ENCODE assay signal across 28 mouse cellular contexts in the genomic region with DNA sequence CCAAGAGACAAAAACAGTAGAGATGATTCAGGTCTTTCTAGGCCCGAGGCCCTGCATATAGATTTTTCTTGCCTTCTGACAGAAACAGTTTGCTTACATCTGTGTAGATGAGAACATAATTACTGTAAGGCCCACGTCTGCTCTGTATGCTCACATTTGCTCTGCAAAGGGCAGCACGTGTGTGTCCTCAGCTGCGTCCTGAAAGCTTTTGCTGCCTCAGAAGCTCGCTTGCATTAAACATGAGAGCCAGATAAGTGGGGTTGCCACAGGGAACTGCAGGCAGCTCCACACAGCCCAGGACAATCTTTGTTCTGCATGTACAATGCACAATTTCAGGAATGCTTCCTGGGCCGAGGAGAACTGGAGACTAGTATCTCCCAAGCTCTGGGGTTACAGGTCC. TPM values are rescaled to one million over a fixed set of nuclear protein-coding genes. Genes with fewer than 3 reads are reported as not detected.
DNase-seq lines count a peak whose midpoint lies in the region; ATAC-seq and TF ChIP-seq lines count a peak whose summit lies in the region.
"Had no signal": no experiment of that assay in that cellular context is flagged by ENCODE, and none has a peak within 500 bp of the region (broad histone marks: within the 10 kb centered on the region; RNA-seq: fewer than 3 reads in every experiment).

No protein-coding gene starts in this region.

- no peaks in the 10 kb centered on the region for H3K9me3 ChIP-seq in hindbrain, embryonic 12.5 days (replicated peaks)
- no peaks in the 10 kb centered on the region for H3K9me3 ChIP-seq in hindbrain, postnatal 0 days (ENCODE audit: low read length)
- H3K9me3 ChIP-seq in midbrain, embryonic 12.5 days = no peaks in the 10 kb centered on the region
- H3K9me3 ChIP-seq in midbrain, embryonic 11.5 days (ENCODE audit: control insufficient read depth, low read length) = no peaks in the 10 kb centered on the region
- H3K9me3 ChIP-seq in midbrain, embryonic 14.5 days (ENCODE audit: control insufficient read depth, low read length) = no peaks in the 10 kb centered on the region
- H3K9me3 ChIP-seq: embryonic facial prominence, embryonic 13.5 days; forebrain, embryonic 13.5 days; hindbrain, embryonic 15.5 days; neural tube, embryonic 12.5 days; stomach, embryonic 15.5 days had no signal

- no peak overlapping the region for H3K4me3 ChIP-seq in hindbrain, embryonic 12.5 days
- no peak overlapping the region for H3K4me3 ChIP-seq in hindbrain, postnatal 0 days (ENCODE audit: low read length)
- no peak overlapping the region for H3K4me3 ChIP-seq in midbrain, embryonic 12.5 days
- H3K4me3 ChIP-seq in midbrain, embryonic 11.5 days (ENCODE audit: low read depth, low read length) = no peak overlapping the region
- H3K4me3 ChIP-seq in midbrain, embryonic 14.5 days (replicated peaks; ENCODE audit: low read depth, low read length) = no peak overlapping the region
- H3K4me3 ChIP-seq: embryonic facial prominence, embryonic 13.5 days; erythroblast, embryonic 14.5 days; forebrain, embryonic 13.5 days; hindbrain, embryonic 15.5 days; layer of hippocampus, adult 2 months; neural tube, embryonic 12.5 days; stomach, embryonic 15.5 days had no signal

- no peak for TF ChIP-seq CTCF in hindbrain, postnatal 0 days (IDR thresholded peaks at IDR 0.05; ENCODE audit: low read depth)

- no peaks in the 10 kb centered on the region for H3K27me3 ChIP-seq in hindbrain, embryonic 12.5 days
- no peaks in the 10 kb centered on the region for H3K27me3 ChIP-seq in hindbrain, postnatal 0 days (ENCODE audit: insufficient read depth, low read length)
- H3K27me3 ChIP-seq in midbrain, embryonic 12.5 days = no peaks in the 10 kb centered on the region
- H3K27me3 ChIP-seq in midbrain, embryonic 11.5 days (ENCODE audit: control insufficient read depth, insufficient read depth, low read length) = no peaks in the 10 kb centered on the region
- H3K27me3 ChIP-seq in midbrain, embryonic 14.5 days (ENCODE audit: control insufficient read depth, insufficient read depth, low read length) = no peaks in the 10 kb centered on the region
- H3K27me3 ChIP-seq: embryonic facial prominence, embryonic 13.5 days; forebrain, embryonic 13.5 days; hindbrain, embryonic 15.5 days; neural tube, embryonic 12.5 days; stomach, embryonic 15.5 days had no signal

- WGBS in hindbrain, embryonic 12.5 days = 60% methylated on average over 6 of the region's 6 CpGs
- WGBS in hindbrain, postnatal 0 days = 47% methylated on average over 6 of the region's 6 CpGs
- 55% methylated on average over 6 of the region's 6 CpGs for WGBS in midbrain, embryonic 12.5 days
- whole genome bisulfite sequencing in midbrain, embryonic 11.5 days = 67% methylated on average over 6 of the region's 6 CpGs
- WGBS in midbrain, embryonic 14.5 days = 40% methylated on average over 6 of the region's 6 CpGs

- H3K9ac ChIP-seq in hindbrain, embryonic 12.5 days = no peak overlapping the region
- H3K9ac ChIP-seq in hindbrain, postnatal 0 days (replicated peaks; ENCODE audit: low read length) = no peak overlapping the region
- H3K9ac ChIP-seq in midbrain, embryonic 12.5 days (replicated peaks) = no peak overlapping the region
- no peak overlapping the region for H3K9ac ChIP-seq in midbrain, embryonic 11.5 days (ENCODE audit: low read length)
- no peak overlapping the region for H3K9ac ChIP-seq in midbrain, embryonic 14.5 days (replicated peaks; ENCODE audit: low read length)
- H3K9ac ChIP-seq: embryonic facial prominence, embryonic 13.5 days; forebrain, embryonic 13.5 days; hindbrain, embryonic 15.5 days; liver, embryonic 14.5 days; lung, embryonic 14.5 days; neural tube, embryonic 12.5 days; stomach, embryonic 15.5 days had no signal

- H3K4me2 ChIP-seq in hindbrain, embryonic 12.5 days (replicated peaks) = no peak overlapping the region
- H3K4me2 ChIP-seq in hindbrain, postnatal 0 days (ENCODE audit: low read depth, low read length) = no peak overlapping the region
- H3K4me2 ChIP-seq in midbrain, embryonic 12.5 days (replicated peaks) = no peak overlapping the region
- no peak overlapping the region for H3K4me2 ChIP-seq in midbrain, embryonic 11.5 days
- H3K4me2 ChIP-seq in midbrain, embryonic 14.5 days (ENCODE audit: low read length) = no peak overlapping the region
- H3K4me2 ChIP-seq: embryonic facial prominence, embryonic 13.5 days; forebrain, embryonic 13.5 days; heart, embryonic 11.5 days; hindbrain, embryonic 15.5 days; lung, embryonic 14.5 days; neural tube, embryonic 12.5 days; stomach, embryonic 15.5 days had no signal

- peak overlapping the region; percentile 40 for H3K27ac ChIP-seq in hindbrain, embryonic 12.5 days
- no peak overlapping the region; the same call in 1 of the 2 replicates for H3K27ac ChIP-seq in hindbrain, postnatal 0 days
- H3K27ac ChIP-seq in midbrain, embryonic 12.5 days (replicated peaks) = peak overlapping the region; percentile 52; the same call in 1 of the 2 replicates
- H3K27ac ChIP-seq in midbrain, embryonic 11.5 days (ENCODE audit: low read depth, low read length) = no peak overlapping the region
- peak overlapping the region; percentile 58 for H3K27ac ChIP-seq in midbrain, embryonic 14.5 days (replicated peaks; ENCODE audit: low read depth, low read length)
- H3K27ac ChIP-seq: embryonic facial prominence, embryonic 13.5 days; forebrain, embryonic 13.5 days; hindbrain, embryonic 15.5 days; layer of hippocampus, adult 2 months; liver, embryonic 14.5 days; neural tube, embryonic 12.5 days; stomach, embryonic 15.5 days had no signal

- no peak for ATAC-seq in hindbrain, embryonic 12.5 days (ENCODE audit: low FRiP score)
- no peak for ATAC-seq in hindbrain, postnatal 0 days
- peak; percentile 58; the same call in 1 of the 2 replicates for ATAC-seq in midbrain, embryonic 12.5 days (ENCODE audit: low FRiP score, low read depth)
- no peak for ATAC-seq in midbrain, embryonic 11.5 days (ENCODE audit: low FRiP score)
- ATAC-seq in midbrain, embryonic 14.5 days (ENCODE audit: low FRiP score, low TSS enrichment) = peak; percentile 58; the same call in 1 of the 2 replicates
- ATAC-seq: forebrain, embryonic 13.5 days had no signal

- H3K4me1 ChIP-seq in hindbrain, embryonic 12.5 days = peaks cover 6% of the 10 kb centered on the region; the same call in 1 of the 2 replicates
- no peaks in the 10 kb centered on the region for H3K4me1 ChIP-seq in hindbrain, postnatal 0 days (ENCODE audit: insufficient read depth, low read length)
- H3K4me1 ChIP-seq in midbrain, embryonic 12.5 days = peaks cover 2% of the 10 kb centered on the region; the same call in 1 of the 2 replicates
- H3K4me1 ChIP-seq in midbrain, embryonic 11.5 days (ENCODE audit: control insufficient read depth, insufficient read depth, low read length) = no peaks in the 10 kb centered on the region
- H3K4me1 ChIP-seq in midbrain, embryonic 14.5 days (ENCODE audit: control insufficient read depth, insufficient read depth, low read length) = peaks cover 14% of the 10 kb centered on the region; the same call in 1 of the 2 replicates
- H3K4me1 ChIP-seq: forebrain, embryonic 13.5 days had no signal

- no peak for DNase-seq in hindbrain, postnatal 0 days (ENCODE audit: low spot score)
- DNase-seq in midbrain, embryonic 11.5 days (ENCODE audit: low spot score, missing footprints) = no peak
- DNase-seq in midbrain, embryonic 14.5 days = peak; percentile 64
- no peak for DNase-seq in layer of hippocampus, postnatal 14 days (ENCODE audit: low spot score in 2 of 2)
- no peak for DNase-seq in cerebellum, adult 8-10 months
- DNase-seq: adrenal gland, adult 8-10 months; cerebellum, adult 2 months; cerebellum, postnatal 36 days; embryo, embryonic 11 days; gastrocnemius, postnatal 14 days; heart, adult 11 months; kidney, adult 18-20 months; kidney, postnatal 14 days; lung, embryonic 14.5 days; right cerebral cortex, adult 18-20 months; right cerebral cortex, postnatal 4 days; thymus, postnatal 25 days had no signal

- no peaks in the 10 kb centered on the region for H3K36me3 ChIP-seq in hindbrain, embryonic 12.5 days
- no peaks in the 10 kb centered on the region for H3K36me3 ChIP-seq in hindbrain, postnatal 0 days (ENCODE audit: insufficient read depth, low read length)
- no peaks in the 10 kb centered on the region for H3K36me3 ChIP-seq in midbrain, embryonic 12.5 days
- no peaks in the 10 kb centered on the region for H3K36me3 ChIP-seq in midbrain, embryonic 11.5 days (ENCODE audit: control insufficient read depth, insufficient read depth, low read length)
- no peaks in the 10 kb centered on the region for H3K36me3 ChIP-seq in midbrain, embryonic 14.5 days (ENCODE audit: control insufficient read depth, insufficient read depth, low read length)
- H3K36me3 ChIP-seq: embryonic facial prominence, embryonic 13.5 days; hindbrain, embryonic 15.5 days; neural tube, embryonic 12.5 days; stomach, embryonic 15.5 days had no signal

RNA-seq across cellular contexts. Expression of gene Fam160b1, which starts 41.9 kb away (rescaled TPM):
- polyA plus RNA-seq in hindbrain, embryonic 12.5 days (2016; fragmentation: Nextera tagmentation; extraction: Ambion mirVana) = 19.6 TPM in 2 replicates
- 18.2 and 19.7 TPM in 2 replicates for total RNA-seq in hindbrain, postnatal 0 days (2014; rRNA removed)
- 10.9 and 11.2 TPM in 2 replicates for polyA plus RNA-seq in hindbrain, postnatal 0 days (2015; fragmentation: Nextera tagmentation; extraction: Ambion mirVana)
- polyA plus RNA-seq in midbrain, embryonic 12.5 days (2016; fragmentation: Nextera tagmentation; extraction: Ambion mirVana) = 17.7 and 19.1 TPM in 2 replicates
- 14.1 and 16.5 TPM in 2 replicates for polyA plus RNA-seq in midbrain, embryonic 11.5 days (2014; fragmentation: Nextera tagmentation; extraction: Ambion mirVana)
- 16.2 and 18.6 TPM in 2 replicates for polyA plus RNA-seq in midbrain, embryonic 14.5 days (2014; fragmentation: Nextera tagmentation; extraction: Ambion mirVana)
- 10 to 100 TPM; 21.0 to 21.7 TPM for total RNA-seq in layer of hippocampus, postnatal 14 days (2021)

RNA-seq across cellular contexts. Expression of gene Trub1, which starts 50.3 kb away (rescaled TPM):
- polyA plus RNA-seq in hindbrain, embryonic 12.5 days (2016; fragmentation: Nextera tagmentation; extraction: Ambion mirVana) = 15.9 and 18.9 TPM in 2 replicates
- total RNA-seq in hindbrain, postnatal 0 days (2014; rRNA removed) = 12.7 TPM in 2 replicates
- 13.8 and 14.0 TPM in 2 replicates for polyA plus RNA-seq in hindbrain, postnatal 0 days (2015; fragmentation: Nextera tagmentation; extraction: Ambion mirVana)
- 14.4 and 21.3 TPM in 2 replicates for polyA plus RNA-seq in midbrain, embryonic 12.5 days (2016; fragmentation: Nextera tagmentation; extraction: Ambion mirVana)
- polyA plus RNA-seq in midbrain, embryonic 11.5 days (2014; fragmentation: Nextera tagmentation; extraction: Ambion mirVana) = 16.0 and 16.4 TPM in 2 replicates
- polyA plus RNA-seq in midbrain, embryonic 14.5 days (2014; fragmentation: Nextera tagmentation; extraction: Ambion mirVana) = 13.1 and 15.6 TPM in 2 replicates
- total RNA-seq in layer of hippocampus, postnatal 14 days (2021) = 10 to 100 TPM; 15.5 to 17.7 TPM

Comparison
In these comparisons a context has a peak if more than half of its experiments do, and no peak if none do; other contexts are left out.
1. ATAC-seq: peak in midbrain, embryonic 12.5 days (single experiment) and midbrain, embryonic 14.5 days (single experiment); none in hindbrain, embryonic 12.5 days (single experiment), hindbrain, postnatal 0 days (single experiment) and midbrain, embryonic 11.5 days (single experiment).
2. H3K27ac ChIP-seq: peak in hindbrain, embryonic 12.5 days (single experiment), midbrain, embryonic 12.5 days (single experiment) and midbrain, embryonic 14.5 days (single experiment); none in hindbrain, postnatal 0 days (single experiment) and midbrain, embryonic 11.5 days (single experiment).